Mouse (Mus musculus) intestine, embryonic 14.5 days (tissue): ENCODE data around the gene Pstpip1. TPM values are rescaled to one million over a fixed set of nuclear protein-coding genes. Genes with fewer than 3 reads are reported as not detected.

ENCODE experiments used
- ATAC-seq: fragments of 200-750 bp; cut with Nextera tagmentation; replicated peaks from 2 replicates; pipeline ENCODE4 v1.8.0; 2017; ENCODE audit warnings: low read depth, moderate number of reproducible peaks, moderate TSS enrichment, moderate library complexity; ENCODE audit not compliant: low FRiP score, low TSS enrichment
- DNase-seq: peaks from one replicate; pipeline ENCODE4 v3.0.0-alpha.2; 2018; ENCODE audit warnings: low spot score
- H3K27ac ChIP-seq: fragments of 300-500 bp; sonication (generic); 2 replicates; pipeline ENCODE4 v1.5.1; 2014; ENCODE audit warnings: low read depth, mild to moderate bottlenecking, control low read depth
- H3K27me3 ChIP-seq: fragments of 300-500 bp; sonication (generic); replicated peaks from 2 replicates; pipeline ENCODE4 v1.6.1; 2014; ENCODE audit warnings: low read length, control low read depth; ENCODE audit not compliant: control insufficient read depth, insufficient read depth
- H3K36me3 ChIP-seq: fragments of 300-500 bp; sonication (generic); 2 replicates; pipeline ENCODE4 v1.6.1; 2014; ENCODE audit warnings: low read length, control low read depth; ENCODE audit not compliant: control insufficient read depth, insufficient read depth
- H3K4me1 ChIP-seq: fragments of 300-500 bp; sonication (generic); replicated peaks from 2 replicates; pipeline ENCODE4 v1.6.1; 2014; ENCODE audit warnings: low read length, control low read depth, mixed read lengths; ENCODE audit not compliant: control insufficient read depth, insufficient read depth
- H3K4me2 ChIP-seq: fragments of 300-500 bp; sonication (generic); 2 replicates; pipeline ENCODE4 v1.6.1; 2014; ENCODE audit warnings: low read length
- H3K4me3 ChIP-seq: fragments of 300-500 bp; sonication (generic); 2 replicates; pipeline ENCODE4 v1.5.1; 2014; ENCODE audit warnings: low read depth, low read length, control low read depth, mixed read lengths
- H3K9ac ChIP-seq: fragments of 300-500 bp; sonication (generic); 2 replicates; pipeline ENCODE4 v1.6.1; 2014; ENCODE audit warnings: mild to moderate bottlenecking, low read length
- H3K9me3 ChIP-seq: fragments of 300-500 bp; sonication (generic); 2 replicates; pipeline ENCODE4 v1.6.1; 2016; ENCODE audit warnings: low read length, control low read depth; ENCODE audit not compliant: control insufficient read depth
- WGBS: fragments of 180-500 bp; shearing (Covaris S2); extraction: QIAGEN DNeasy Blood & Tissue Kit; methylation state at CpG from one replicate; pipeline ENCODE4 v1.1.7; 2014; 5-methylcytosine and 5-hydroxymethylcytosine counted together
- polyA plus RNA-seq: library from polyadenylated mRNA; unstranded; fragments of >200 nt; fragmentation: Nextera tagmentation; extraction: Ambion mirVana; gene quantifications from 2 replicates; pipeline ENCODE4 v1.2.1, GENCODE M21; 2014

The Pstpip1 gene
- polyA plus RNA-seq, 1 experiment from 2014 or later: 0.88 TPM

DNA sequence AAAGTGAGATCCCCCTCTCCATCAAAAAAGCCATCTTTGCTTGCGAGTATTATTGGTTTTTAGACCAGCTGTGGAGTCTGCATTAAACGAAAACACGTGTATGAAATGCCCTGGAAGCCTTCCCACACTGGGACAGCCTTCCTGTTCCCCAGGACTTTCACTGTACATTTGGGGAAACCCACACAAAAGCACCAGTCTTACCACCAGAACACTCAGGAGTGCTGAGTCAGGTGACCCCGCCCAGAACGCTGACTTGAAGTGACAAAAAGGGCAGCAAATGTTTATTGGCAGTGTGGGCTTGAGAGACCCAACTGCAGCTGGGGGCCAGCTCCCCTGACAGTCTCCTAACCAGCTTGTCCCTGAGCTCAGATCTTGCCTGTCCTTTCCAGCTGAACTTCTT, 76.4 kb downstream of the Pstpip1 start:
- H3K9me3 ChIP-seq: no peaks in the 10 kb centered on the region
- no peak for ATAC-seq
- no peaks in the 10 kb centered on the region for H3K27me3 ChIP-seq
- no peak overlapping the region for H3K9ac ChIP-seq
- no peak overlapping the region for H3K4me3 ChIP-seq
- H3K36me3 ChIP-seq: no peaks in the 10 kb centered on the region
- DNase-seq: no peak
- no peak overlapping the region for H3K27ac ChIP-seq
- peaks cover 5% of the 10 kb centered on the region for H3K4me1 ChIP-seq
- 46% methylated on average over 5 of the region's 5 CpGs for WGBS
- H3K4me2 ChIP-seq: no peak overlapping the region

DNA sequence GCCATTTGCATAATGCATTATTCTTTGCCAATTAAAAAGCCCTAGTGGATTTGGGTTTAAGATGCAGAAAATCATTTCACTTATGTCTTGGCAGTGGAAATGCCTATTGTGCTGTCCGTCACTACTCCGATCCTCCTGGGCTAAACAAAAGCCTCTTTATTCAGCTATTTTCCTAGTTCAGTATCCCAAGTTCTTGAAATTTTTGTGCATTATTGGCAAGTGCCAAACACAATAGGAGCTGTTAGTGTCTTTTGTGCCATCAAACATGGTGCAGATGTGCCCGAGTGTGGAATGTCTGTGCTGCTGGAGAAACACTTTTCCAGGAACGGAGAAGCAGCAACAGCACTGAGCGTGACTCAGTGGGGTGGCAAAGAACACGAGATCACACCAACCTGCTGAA, 77.9 kb downstream of the Pstpip1 start:
- Histone ChIP-seq H3K4me1 (no peaks in the 10 kb centered on the region), H3K4me2 (no peak overlapping the region), H3K36me3 (no peaks in the 10 kb centered on the region), H3K4me3 (no peak overlapping the region), H3K9me3 (no peaks in the 10 kb centered on the region), H3K27ac (no peak overlapping the region), H3K9ac (no peak overlapping the region), H3K27me3 (no peaks in the 10 kb centered on the region)
- DNase-seq (no peak), ATAC-seq (no peak)
- 75% methylated on average over 6 of the region's 6 CpGs for WGBS

DNA sequence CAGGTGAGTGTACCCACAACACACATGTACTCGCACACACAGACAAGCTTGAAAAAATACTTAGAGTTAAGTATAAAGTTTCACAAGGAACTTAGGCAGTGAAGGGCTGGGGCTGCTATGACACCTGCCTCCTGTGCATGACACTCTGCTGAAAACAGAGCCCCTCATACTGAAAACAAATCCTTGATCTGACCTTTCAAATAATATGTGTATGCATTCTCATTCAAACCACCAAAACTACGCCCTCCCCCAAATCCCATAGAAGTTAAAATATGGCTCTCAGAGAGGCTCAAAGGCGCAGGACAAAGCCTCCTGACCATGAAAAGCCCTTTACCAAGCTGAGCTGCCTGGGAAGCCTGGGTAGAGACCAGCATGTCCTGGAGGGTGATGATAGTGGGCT, 85.6 kb downstream of the Pstpip1 start:
- Histone ChIP-seq H3K36me3 (no peaks in the 10 kb centered on the region), H3K4me3 (no peak overlapping the region), H3K9me3 (no peaks in the 10 kb centered on the region), H3K4me1 (peaks cover 7% of the 10 kb centered on the region; the same call in 1 of the 2 replicates), H3K4me2 (no peak overlapping the region), H3K9ac (no peak overlapping the region), H3K27me3 (no peaks in the 10 kb centered on the region), H3K27ac (no peak overlapping the region)
- no peak for ATAC-seq
- 85% methylated on average over 3 of the region's 3 CpGs for WGBS
- no peak for DNase-seq

DNA sequence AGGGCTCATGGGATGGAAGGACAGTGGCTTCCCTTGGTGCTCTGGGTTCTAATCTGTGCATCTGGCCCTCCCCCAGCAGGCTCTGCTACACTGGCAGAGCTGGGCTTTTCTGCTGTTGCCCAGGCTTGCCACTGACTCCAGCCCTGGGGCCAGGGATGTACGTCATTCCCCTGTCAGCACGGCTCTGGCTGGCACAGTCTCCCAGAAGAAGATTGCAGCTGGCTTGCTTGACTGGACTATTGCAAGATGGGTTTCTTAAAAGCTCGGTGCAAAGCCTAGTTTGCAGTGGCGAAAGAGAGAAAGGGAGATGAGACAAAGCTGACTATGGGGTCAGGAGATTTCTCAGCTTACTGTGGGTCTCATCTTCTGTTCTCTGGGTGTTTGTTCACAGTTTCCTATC, 87.6 kb downstream of the Pstpip1 start:
- WGBS: 77% methylated on average over 4 of the region's 4 CpGs
- no peak overlapping the region for H3K27ac ChIP-seq
- H3K4me2 ChIP-seq: no peak overlapping the region
- ATAC-seq (no peak), DNase-seq (no peak)
- H3K9me3 ChIP-seq: no peaks in the 10 kb centered on the region
- no peaks in the 10 kb centered on the region for H3K36me3 ChIP-seq
- H3K27me3 ChIP-seq: no peaks in the 10 kb centered on the region
- no peak overlapping the region for H3K9ac ChIP-seq
- H3K4me1 ChIP-seq: peaks cover 7% of the 10 kb centered on the region; the same call in 1 of the 2 replicates
- H3K4me3 ChIP-seq: no peak overlapping the region

Other genes with a start within 250 kb of the Pstpip1 start
- gene Scaper, start 151.8 kb upstream of the Pstpip1 start, polyA plus RNA-seq: 9.4 and 10.0 TPM in 2 replicates
- not detected in 2 replicates for gene 4930563M21Rik, start 79.4 kb upstream of the Pstpip1 start, polyA plus RNA-seq
- gene Rcn2, start 48.1 kb upstream of the Pstpip1 start, polyA plus RNA-seq: 196 and 220 TPM in 2 replicates
- gene Tspan3, start 75.5 kb downstream of the Pstpip1 start, polyA plus RNA-seq: 477 and 510 TPM in 2 replicates